Mouse (Mus musculus) intestine, embryonic 16.5 days (tissue): ENCODE measurements at regions not wholly inside any gene's neighbourhood (a gene's known extent, or its start where the extent isn't known, plus 50 kb on each side); places are given as distances from the start of the nearest gene placed in this dataset.

Source experiments
- ATAC-seq: fragments of 200-750 bp; cut with Nextera tagmentation; 2 replicates; pipeline ENCODE4 v1.8.0; 2017; ENCODE audit warnings: moderate TSS enrichment, moderate library complexity
- H3K27ac ChIP-seq: fragments of 300-500 bp; sonication (generic); 2 replicates; pipeline ENCODE4 v1.5.1; 2014; ENCODE audit warnings: mild to moderate bottlenecking, low read length
- H3K27me3 ChIP-seq: fragments of 300-500 bp; sonication (generic); replicated peaks from 2 replicates; pipeline ENCODE4 v1.6.1; 2014; ENCODE audit warnings: low read length, control low read depth, mixed read lengths; ENCODE audit not compliant: control insufficient read depth, insufficient read depth
- H3K36me3 ChIP-seq: fragments of 300-500 bp; sonication (generic); 2 replicates; pipeline ENCODE4 v1.6.1; 2014; ENCODE audit warnings: low read length, control low read depth; ENCODE audit not compliant: control insufficient read depth, insufficient read depth
- H3K4me1 ChIP-seq: fragments of 300-500 bp; sonication (generic); 2 replicates; pipeline ENCODE4 v1.6.1; 2014; ENCODE audit warnings: low read length, control low read depth, mixed read lengths; ENCODE audit not compliant: control insufficient read depth, insufficient read depth
- H3K4me2 ChIP-seq: fragments of 300-500 bp; sonication (generic); 2 replicates; pipeline ENCODE4 v1.6.1; 2014; ENCODE audit warnings: low read depth, low read length, control low read depth
- H3K4me3 ChIP-seq: fragments of 300-500 bp; sonication (generic); 2 replicates; pipeline ENCODE4 v1.5.1; 2014; ENCODE audit warnings: mild to moderate bottlenecking, low read length
- H3K9ac ChIP-seq: fragments of 300-500 bp; sonication (generic); 2 replicates; pipeline ENCODE4 v1.6.1; 2014; ENCODE audit warnings: low read depth, low read length
- H3K9me3 ChIP-seq: fragments of 300-500 bp; sonication (generic); 2 replicates; pipeline ENCODE4 v1.6.1; 2016; ENCODE audit warnings: low read length, control low read depth; ENCODE audit not compliant: control insufficient read depth
- WGBS: fragments of 180-500 bp; shearing (Covaris S2); extraction: QIAGEN DNeasy Blood & Tissue Kit; methylation state at CpG from one replicate; pipeline ENCODE4 v1.1.7; 2014; 5-methylcytosine and 5-hydroxymethylcytosine counted together

GRCm38 (mm10) chr14:118431241-118431882 is 164.6 kb downstream of the Gm9376 start:
- no peak for ATAC-seq
- Histone ChIP-seq H3K9me3 (no peaks in the 10 kb centered on the region), H3K4me3 (no peak overlapping the region), H3K9ac (no peak overlapping the region), H3K4me1 (no peaks in the 10 kb centered on the region), H3K27me3 (peaks cover 9% of the 10 kb centered on the region), H3K4me2 (no peak overlapping the region), H3K27ac (no peak overlapping the region), H3K36me3 (no peaks in the 10 kb centered on the region)
- 73% methylated on average over 6 of the region's 6 CpGs for WGBS
